Mouse (Mus musculus): ENCODE measurements around the gene Rassf3.

- TF ChIP-seq CTCF (IDR thresholded peaks at IDR 0.05; ENCODE audit: low read depth): no peak
- no peak for TF ChIP-seq EP300 (optimal IDR thresholded peaks at IDR 0.05)
Measured at GRCm38 (mm10) chr10:121432041-121432634, 44.0 kb downstream of the Rassf3 start.

Data from stomach, postnatal 0 days (tissue).